Mouse (Mus musculus): ENCODE data around the gene Dnajb5.

- TF ChIP-seq GATA1 (IDR thresholded peaks at IDR 0.05; ENCODE audit: low read length) (no peak), TAL1 (IDR thresholded peaks at IDR 0.05; ENCODE audit: low read length) (no peak)
These were observed 55.3 kb downstream of the Dnajb5 start for GRCm38 (mm10) chr4:43004951-43005350.

All from erythroblast, embryonic 14.5 days (primary cell).